Mouse (Mus musculus) ES-Bruce4 (cell line): ENCODE measurements at regions not wholly inside any gene's neighbourhood (a gene's known extent, or its start where the extent isn't known, plus 50 kb on each side); places are given as distances from the start of the nearest gene placed in this dataset.

Experiments
- H3K27ac ChIP-seq: 2 replicates; pipeline ENCODE4 v1.5.1; 2012; ENCODE audit warnings: low read length, inconsistent platforms; ENCODE audit not compliant: insufficient read depth
- H3K27me3 ChIP-seq: 2 replicates; pipeline ENCODE4 v1.6.1; 2012; ENCODE audit warnings: mild to moderate bottlenecking, low read length, inconsistent platforms; ENCODE audit not compliant: control insufficient read depth, poor library complexity, insufficient read depth, severe bottlenecking
- H3K36me3 ChIP-seq: 2 replicates; pipeline ENCODE4 v1.6.1; 2012; ENCODE audit warnings: inconsistent platforms, mild to moderate bottlenecking, low read length, moderate library complexity; ENCODE audit not compliant: control insufficient read depth, poor library complexity, insufficient read depth, severe bottlenecking
- H3K4me1 ChIP-seq: one replicate; pipeline ENCODE4 v1.8.1; 2011; ENCODE audit warnings: low read length; ENCODE audit not compliant: control insufficient read depth, insufficient read depth
- H3K4me3 ChIP-seq: 2 replicates; pipeline ENCODE4 v1.5.1; 2011; ENCODE audit warnings: low read depth, mild to moderate bottlenecking, low read length
- H3K9ac ChIP-seq: 2 replicates; pipeline ENCODE4 v1.6.1; 2012; ENCODE audit warnings: low read depth, mild to moderate bottlenecking, inconsistent platforms; ENCODE audit not compliant: poor library complexity, severe bottlenecking
- H3K9me3 ChIP-seq: replicated peaks from 2 replicates; pipeline ENCODE4 v1.6.1; 2012; ENCODE audit warnings: mild to moderate bottlenecking, low read length, inconsistent platforms; ENCODE audit not compliant: control insufficient read depth, poor library complexity, insufficient read depth, severe bottlenecking
- CTCF ChIP-seq: IDR thresholded peaks from one replicate; pipeline ENCODE4 v1.8.1; 2011; ENCODE audit warnings: low read depth, low read length
- EP300 ChIP-seq: IDR thresholded peaks from 2 replicates; pipeline ENCODE4 v1.6.1; 2011; ENCODE audit warnings: low read depth, low read length; ENCODE audit not compliant: insufficient read depth
- POLR2A ChIP-seq: IDR thresholded peaks from one replicate; pipeline ENCODE4 v1.8.1; 2011; ENCODE audit warnings: low read length; ENCODE audit not compliant: insufficient read depth

DNA sequence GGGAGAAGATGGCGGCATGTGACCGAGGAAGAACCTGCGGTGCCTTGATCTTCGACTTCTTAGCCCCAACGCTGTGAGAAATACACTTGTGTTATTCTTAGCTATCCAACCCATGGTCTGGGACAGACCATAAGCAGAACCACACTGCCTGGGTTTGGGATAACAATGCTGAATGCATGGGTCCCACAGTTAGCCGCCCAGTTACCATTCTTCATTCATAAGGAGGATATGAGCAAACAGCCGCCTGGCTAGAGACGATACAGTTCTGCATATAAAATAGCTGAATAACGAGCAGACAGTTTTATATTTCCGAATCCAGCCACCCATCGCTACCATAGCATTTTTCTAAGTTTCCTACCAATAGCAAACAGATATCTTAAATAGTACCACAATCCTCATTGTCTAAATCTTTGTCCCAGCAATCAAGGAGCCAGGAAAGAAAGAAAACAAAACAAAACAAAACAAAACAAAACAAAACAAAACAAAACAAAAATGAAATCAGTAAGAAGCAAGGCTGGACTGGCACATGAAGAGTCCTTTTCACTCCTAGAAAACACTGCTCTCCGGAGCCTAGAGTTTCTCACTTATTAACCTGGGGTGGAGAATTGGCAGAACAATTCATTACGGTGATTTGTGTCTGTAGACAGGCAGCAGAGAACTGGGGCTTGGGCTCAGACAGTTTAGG, 85.2 kb upstream of the Cpm start:
- no peaks in the 10 kb centered on the region; the same call in 1 of the 2 replicates for H3K27me3 ChIP-seq
- H3K4me1 ChIP-seq = no peaks in the 10 kb centered on the region
- H3K36me3 ChIP-seq = no peaks in the 10 kb centered on the region
- H3K4me3 ChIP-seq = no peak overlapping the region
- H3K9ac ChIP-seq = no peak overlapping the region
- no peak overlapping the region for H3K27ac ChIP-seq
- no peak for TF ChIP-seq CTCF
- TF ChIP-seq EP300 = no peak
- no peak for TF ChIP-seq POLR2A
- H3K9me3 ChIP-seq = no peaks in the 10 kb centered on the region

GRCm38 (mm10) chr10:117543696-117543950, 85.7 kb upstream of the Cpm start:
- TF ChIP-seq CTCF = no peak
- no peak for TF ChIP-seq POLR2A
- TF ChIP-seq EP300 = no peak
- H3K27me3 ChIP-seq = no peaks in the 10 kb centered on the region; the same call in 1 of the 2 replicates
- H3K9ac ChIP-seq = no peak overlapping the region
- H3K36me3 ChIP-seq = no peaks in the 10 kb centered on the region
- H3K27ac ChIP-seq = no peak overlapping the region
- H3K4me3 ChIP-seq = no peak overlapping the region
- no peaks in the 10 kb centered on the region for H3K4me1 ChIP-seq
- H3K9me3 ChIP-seq = no peaks in the 10 kb centered on the region

DNA sequence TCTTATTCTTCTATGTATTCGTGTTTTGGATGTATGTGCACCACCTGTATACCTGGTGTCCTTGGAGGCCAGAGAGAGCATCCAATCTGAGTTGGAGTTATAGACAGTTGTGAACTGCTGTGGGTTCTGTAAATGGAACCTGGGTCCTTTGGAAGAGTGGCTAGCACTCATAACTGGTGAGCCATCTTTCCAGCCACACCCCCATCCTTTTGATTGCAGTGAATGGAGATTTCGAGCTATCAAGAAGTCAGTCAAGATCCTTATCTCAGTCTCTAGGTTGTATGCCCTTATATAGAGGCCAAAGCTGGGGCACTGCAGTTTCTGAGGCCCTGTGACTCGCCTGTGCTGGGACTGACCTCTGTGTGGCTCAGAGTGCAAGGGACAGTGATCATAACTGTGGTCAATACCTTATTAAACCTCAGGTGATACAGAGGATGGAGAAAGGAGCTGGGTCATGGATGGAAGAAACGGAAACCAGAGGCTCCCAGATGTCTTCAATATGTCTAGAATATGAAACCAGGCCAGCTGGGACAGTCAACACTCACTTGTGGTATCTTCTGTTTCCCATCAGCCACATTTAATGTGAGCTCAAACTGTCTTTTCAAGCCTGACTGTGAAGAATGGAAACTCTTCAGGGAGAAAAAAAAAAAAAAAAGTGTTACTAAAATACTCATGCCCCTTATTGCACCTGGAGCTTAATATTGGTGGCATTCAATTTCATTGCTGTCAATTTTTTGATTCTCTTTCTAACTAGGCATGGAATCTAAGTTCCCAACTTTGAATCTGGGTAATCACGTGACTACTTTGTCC, 86.2 kb upstream of the Cpm start:
- TF ChIP-seq POLR2A (no peak), CTCF (no peak), EP300 (no peak)
- Histone ChIP-seq H3K36me3 (no peaks in the 10 kb centered on the region), H3K27ac (no peak overlapping the region), H3K9ac (no peak overlapping the region), H3K27me3 (no peaks in the 10 kb centered on the region; the same call in 1 of the 2 replicates), H3K9me3 (no peaks in the 10 kb centered on the region), H3K4me3 (no peak overlapping the region), H3K4me1 (no peaks in the 10 kb centered on the region)

DNA sequence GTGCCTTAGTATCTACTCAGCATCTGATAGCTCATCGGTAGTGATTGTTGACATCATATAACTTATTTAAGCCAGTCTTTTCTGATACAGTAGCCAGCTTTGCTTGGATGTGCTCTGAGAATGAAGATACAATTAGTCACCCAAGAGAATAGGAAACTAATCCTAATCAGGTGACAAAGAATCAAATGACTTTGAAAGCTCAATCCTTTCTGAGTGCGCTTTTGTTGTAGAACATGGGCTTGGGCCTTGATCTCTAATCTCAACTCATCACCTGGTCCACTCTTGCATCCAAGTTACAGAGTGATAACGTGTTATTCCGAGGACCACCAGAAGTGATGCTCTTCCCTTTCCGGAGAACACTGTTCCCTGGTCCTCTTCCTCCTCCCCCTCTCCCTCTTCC, 86.9 kb upstream of the Cpm start:
- no peak overlapping the region for H3K27ac ChIP-seq
- TF ChIP-seq EP300 = no peak
- TF ChIP-seq POLR2A = no peak
- TF ChIP-seq CTCF = no peak
- H3K36me3 ChIP-seq = no peaks in the 10 kb centered on the region
- no peaks in the 10 kb centered on the region; the same call in 1 of the 2 replicates for H3K27me3 ChIP-seq
- H3K9ac ChIP-seq = no peak overlapping the region
- no peak overlapping the region for H3K4me3 ChIP-seq
- H3K4me1 ChIP-seq = no peaks in the 10 kb centered on the region
- H3K9me3 ChIP-seq = no peaks in the 10 kb centered on the region

- no peaks in the 10 kb centered on the region for H3K9me3 ChIP-seq
- H3K4me3 ChIP-seq = no peak overlapping the region
- H3K36me3 ChIP-seq = no peaks in the 10 kb centered on the region
- H3K27me3 ChIP-seq = no peaks in the 10 kb centered on the region; the same call in 1 of the 2 replicates
- H3K27ac ChIP-seq = no peak overlapping the region
- no peaks in the 10 kb centered on the region for H3K4me1 ChIP-seq
- TF ChIP-seq POLR2A (no peak), CTCF (no peak), EP300 (no peak)
- no peak overlapping the region for H3K9ac ChIP-seq
Measured at GRCm38 (mm10) chr10:117541487-117541886, 87.8 kb upstream of the Cpm start.

GRCm38 (mm10) chr10:117540747-117541398, 88.4 kb upstream of the Cpm start:
- TF ChIP-seq POLR2A (no peak), CTCF (no peak), EP300 (no peak)
- no peaks in the 10 kb centered on the region; the same call in 1 of the 2 replicates for H3K27me3 ChIP-seq
- no peak overlapping the region for H3K4me3 ChIP-seq
- no peak overlapping the region for H3K27ac ChIP-seq
- no peaks in the 10 kb centered on the region for H3K36me3 ChIP-seq
- H3K9ac ChIP-seq = no peak overlapping the region
- H3K4me1 ChIP-seq = no peaks in the 10 kb centered on the region
- no peaks in the 10 kb centered on the region for H3K9me3 ChIP-seq
